Mouse (Mus musculus) midbrain, embryonic 14.5 days (tissue): ENCODE results near the gene Senp6. TPM values are rescaled to one million over a fixed set of nuclear protein-coding genes. Genes with fewer than 3 reads are reported as not detected.

Experiments used
- ATAC-seq: fragments of 200-750 bp; cut with Nextera tagmentation; 2 replicates; pipeline ENCODE4 v1.8.0; 2017; ENCODE audit warnings: moderate number of reproducible peaks, moderate library complexity; ENCODE audit not compliant: low FRiP score, low TSS enrichment
- DNase-seq: peaks from one replicate; pipeline ENCODE4 v3.0.0-alpha.2; 2015
- H3K27ac ChIP-seq: fragments of 300-500 bp; sonication (generic); replicated peaks from 2 replicates; pipeline ENCODE4 v1.5.1; 2014; ENCODE audit warnings: mild to moderate bottlenecking, low read depth, low read length, moderate library complexity
- H3K27me3 ChIP-seq: fragments of 300-500 bp; sonication (generic); 2 replicates; pipeline ENCODE4 v1.6.1; 2014; ENCODE audit warnings: low read length, control low read depth, mixed read lengths; ENCODE audit not compliant: control insufficient read depth, insufficient read depth
- H3K36me3 ChIP-seq: fragments of 300-500 bp; sonication (generic); 2 replicates; pipeline ENCODE4 v1.6.1; 2014; ENCODE audit warnings: low read length, control low read depth; ENCODE audit not compliant: control insufficient read depth, insufficient read depth
- H3K4me1 ChIP-seq: fragments of 300-500 bp; sonication (generic); 2 replicates; pipeline ENCODE4 v1.6.1; 2014; ENCODE audit warnings: mild to moderate bottlenecking, antibody characterized with exemption, low read length, control low read depth; ENCODE audit not compliant: control insufficient read depth, insufficient read depth
- H3K4me2 ChIP-seq: fragments of 300-500 bp; sonication (generic); 2 replicates; pipeline ENCODE4 v1.6.1; 2014; ENCODE audit warnings: mild to moderate bottlenecking, low read length, moderate library complexity
- H3K4me3 ChIP-seq: fragments of 300-500 bp; sonication (generic); replicated peaks from 2 replicates; pipeline ENCODE4 v1.5.1; 2014; ENCODE audit warnings: low read depth, low read length
- H3K9ac ChIP-seq: fragments of 300-500 bp; sonication (generic); replicated peaks from 2 replicates; pipeline ENCODE4 v1.6.1; 2014; ENCODE audit warnings: mild to moderate bottlenecking, low read length, moderate library complexity
- H3K9me3 ChIP-seq: fragments of 300-500 bp; sonication (generic); 2 replicates; pipeline ENCODE4 v1.6.1; 2016; ENCODE audit warnings: low read length, control low read depth, mixed read lengths; ENCODE audit not compliant: control insufficient read depth
- WGBS: fragments of 180-500 bp; shearing (Covaris S2); extraction: QIAGEN DNeasy Blood & Tissue Kit; methylation state at CpG from one replicate; pipeline ENCODE4 v1.1.7; 2014; 5-methylcytosine and 5-hydroxymethylcytosine counted together
- polyA plus RNA-seq: library from polyadenylated mRNA; unstranded; fragments of >200 nt; fragmentation: Nextera tagmentation; extraction: Ambion mirVana; gene quantifications from 2 replicates; pipeline ENCODE4 v1.2.1, GENCODE M21; 2014

Senp6 gene
- polyA plus RNA-seq, 1 experiment from 2014 or later, result 73.4 TPM

DNA sequence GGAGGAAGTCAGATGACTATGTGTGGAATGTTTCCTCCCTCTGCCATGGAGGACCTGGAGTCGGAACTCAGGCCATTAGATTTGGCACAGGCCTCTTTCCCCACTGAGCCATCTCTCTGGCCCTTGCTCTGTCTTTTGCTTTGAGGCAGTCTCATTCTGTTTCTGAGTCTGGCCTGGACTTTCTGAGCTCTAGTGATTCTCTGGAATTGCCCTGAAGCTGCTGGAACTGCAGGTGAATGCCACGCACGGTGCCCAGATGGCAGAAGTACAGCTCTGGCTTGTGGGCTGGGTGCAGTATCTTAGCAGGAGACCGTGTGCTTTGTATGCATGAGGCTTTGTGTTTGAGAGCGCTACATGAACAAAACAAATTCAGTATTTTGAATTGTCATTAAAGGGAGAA is 92.2 kb downstream of the Senp6 start:
- Histone ChIP-seq H3K9ac (no peak overlapping the region), H3K27me3 (peaks cover 4% of the 10 kb centered on the region; the same call in 1 of the 2 replicates), H3K4me2 (no peak overlapping the region), H3K27ac (no peak overlapping the region), H3K36me3 (no peaks in the 10 kb centered on the region), H3K4me3 (no peak overlapping the region), H3K4me1 (no peaks in the 10 kb centered on the region), H3K9me3 (no peaks in the 10 kb centered on the region)
- ATAC-seq, result no peak
- DNase-seq, result no peak
- 88% methylated on average over 5 of the region's 5 CpGs for WGBS

DNA sequence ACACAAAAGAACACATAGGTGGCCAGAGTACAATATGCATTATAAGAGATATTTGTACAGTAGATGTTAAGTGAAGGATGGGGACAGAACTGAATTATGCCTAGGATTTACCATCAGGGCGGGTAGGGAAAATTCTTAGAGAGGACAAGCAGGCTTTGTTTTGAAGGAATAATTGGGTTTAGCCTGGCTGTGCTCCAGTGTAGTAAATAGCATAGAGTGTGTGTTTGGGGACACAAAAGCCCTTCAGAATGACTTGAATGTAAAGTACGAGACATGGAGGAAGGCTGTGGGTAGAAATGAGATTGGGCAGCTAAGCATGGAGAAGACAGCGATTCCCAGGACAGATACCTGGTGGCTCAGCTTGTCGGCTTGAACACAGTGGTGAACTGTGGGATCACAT is 94.7 kb downstream of the Senp6 start:
- ATAC-seq, result no peak
- Histone ChIP-seq H3K4me2 (no peak overlapping the region), H3K36me3 (no peaks in the 10 kb centered on the region), H3K9ac (no peak overlapping the region), H3K9me3 (no peaks in the 10 kb centered on the region), H3K4me1 (peaks cover 4% of the 10 kb centered on the region; the same call in 1 of the 2 replicates), H3K27me3 (peaks cover 4% of the 10 kb centered on the region; the same call in 1 of the 2 replicates), H3K27ac (no peak overlapping the region), H3K4me3 (no peak overlapping the region)
- DNase-seq, result peak; percentile 48
- WGBS, result 69% methylated on average over 4 of the region's 4 CpGs

DNA sequence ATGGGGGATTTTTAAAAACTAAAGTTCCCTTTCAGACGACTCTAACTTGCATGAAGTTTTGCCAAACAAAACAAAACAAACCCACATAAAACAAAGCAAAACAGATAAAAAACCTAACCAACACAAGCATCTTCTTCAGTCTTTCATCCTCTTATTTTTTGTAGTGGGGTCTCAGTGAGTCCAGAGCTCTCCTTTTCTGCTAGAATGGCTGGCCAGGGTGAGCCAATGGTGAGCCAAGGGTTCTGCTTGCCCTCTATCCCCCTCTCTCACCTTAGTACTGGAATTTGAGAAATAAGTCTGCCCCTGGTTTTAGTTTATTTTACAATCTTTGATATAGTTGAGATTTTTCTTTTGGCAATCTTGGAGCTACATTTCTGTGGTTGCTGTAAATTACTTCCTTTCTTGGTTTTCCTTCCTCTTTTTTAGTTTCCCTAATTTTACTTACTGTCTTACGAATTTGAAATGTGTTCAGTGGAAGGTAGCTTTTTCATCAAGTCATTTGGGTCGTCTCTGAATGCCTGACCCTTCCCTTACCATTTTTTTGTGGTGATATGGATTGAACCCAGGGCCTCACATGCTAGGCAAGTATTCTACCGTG is 96.5 kb downstream of the Senp6 start:
- no peaks in the 10 kb centered on the region for H3K36me3 ChIP-seq
- DNase-seq, result no peak
- ATAC-seq, result no peak
- peaks cover 4% of the 10 kb centered on the region; the same call in 1 of the 2 replicates for H3K4me1 ChIP-seq
- no peak overlapping the region for H3K4me3 ChIP-seq
- H3K9ac ChIP-seq, result no peak overlapping the region
- no peak overlapping the region for H3K4me2 ChIP-seq
- WGBS, result 84% methylated on average over 4 of the region's 4 CpGs
- peaks cover 4% of the 10 kb centered on the region; the same call in 1 of the 2 replicates for H3K27me3 ChIP-seq
- H3K27ac ChIP-seq, result no peak overlapping the region
- H3K9me3 ChIP-seq, result no peaks in the 10 kb centered on the region

DNA sequence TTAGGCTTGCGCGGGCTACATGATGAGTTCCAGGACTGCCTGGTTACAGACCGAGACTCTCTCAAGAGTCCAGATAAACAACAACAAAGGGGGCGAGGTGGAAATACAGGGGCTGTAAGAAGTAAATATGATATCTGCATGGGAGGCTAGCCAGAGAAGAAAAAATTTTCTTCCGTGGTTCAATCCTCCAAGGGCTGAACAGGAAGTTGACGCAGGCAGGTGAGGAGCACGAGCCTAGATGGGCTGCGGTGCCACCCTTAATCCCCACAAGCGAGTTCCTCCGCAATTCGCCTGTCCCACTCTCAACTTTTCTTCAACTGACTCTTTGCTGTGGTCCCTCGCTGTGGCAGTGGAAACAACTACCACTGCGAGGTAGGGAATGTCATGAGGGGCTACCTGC is 97.5 kb downstream of the Senp6 start:
- Histone ChIP-seq H3K27me3 (peaks cover 4% of the 10 kb centered on the region; the same call in 1 of the 2 replicates), H3K4me3 (peak overlapping the region; percentile 66), H3K27ac (peak overlapping the region; percentile 77; the same call in 1 of the 2 replicates), H3K9me3 (no peaks in the 10 kb centered on the region), H3K36me3 (no peaks in the 10 kb centered on the region), H3K4me1 (peaks cover 4% of the 10 kb centered on the region; the same call in 1 of the 2 replicates), H3K9ac (peak overlapping the region; percentile 64; the same call in 1 of the 2 replicates), H3K4me2 (peak overlapping the region; percentile 77)
- DNase-seq (no peak), ATAC-seq (no peak)
- 3% methylated on average over 13 of the region's 13 CpGs for WGBS

DNA sequence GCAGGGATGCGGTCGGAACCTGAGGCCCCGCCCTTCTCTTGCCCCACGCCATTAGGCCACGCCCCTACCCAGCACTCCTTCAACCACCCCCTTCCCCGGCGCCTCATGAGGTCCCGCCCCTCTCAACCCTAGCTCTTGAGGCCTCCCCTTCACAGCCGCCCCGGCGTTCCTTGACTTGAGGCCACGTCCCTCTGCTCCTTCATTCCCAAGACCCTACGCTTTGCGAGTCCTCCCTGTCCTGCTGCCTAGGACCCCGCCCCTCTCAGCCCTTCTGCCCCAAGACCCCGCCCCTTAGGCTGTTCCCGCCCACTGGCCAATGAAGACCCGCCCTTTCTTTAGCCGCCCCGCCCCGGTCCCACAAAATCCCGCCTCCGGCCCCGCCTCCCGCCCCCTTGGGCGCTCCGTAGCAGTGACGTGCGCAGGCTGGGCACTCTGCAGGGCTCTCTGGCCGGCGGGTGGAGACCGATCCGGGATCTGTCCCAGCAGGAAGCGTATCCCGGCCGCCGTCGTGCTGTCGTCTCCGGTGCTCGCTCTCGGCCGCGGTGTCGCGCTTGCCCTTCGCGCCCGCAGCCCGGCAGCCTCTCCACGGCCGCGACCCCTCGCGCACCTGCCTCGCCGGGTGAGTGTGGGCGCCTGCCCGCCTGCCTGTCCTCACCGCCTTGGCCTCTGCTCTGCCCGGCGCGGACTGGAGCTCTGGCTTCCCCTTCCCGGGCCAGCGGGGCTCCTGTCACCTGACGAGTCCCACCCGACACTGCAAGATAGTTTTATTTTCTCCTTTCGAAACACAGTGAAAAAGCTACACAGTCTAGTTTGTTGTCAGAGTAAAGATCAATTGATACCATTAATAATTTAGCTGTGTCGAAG is 98.1 kb downstream of the Senp6 start, which contains the start of gene Myo6:
Gene Myo6 (plus strand): TSS at position 421 of the 864 bp plus-strand sequence.
- under 1% methylated on average over 69 of the region's 69 CpGs for WGBS
- DNase-seq, result peak; percentile 95
- no peaks in the 10 kb centered on the region for H3K9me3 ChIP-seq
- H3K36me3 ChIP-seq, result no peaks in the 10 kb centered on the region
- peaks cover 4% of the 10 kb centered on the region; the same call in 1 of the 2 replicates for H3K4me1 ChIP-seq
- ATAC-seq, result peak; percentile 98
- H3K9ac ChIP-seq, result peak within 1 kb of the TSS; percentile 64
- H3K27ac ChIP-seq, result peak within 1 kb of the TSS; percentile 77
- H3K27me3 ChIP-seq, result peaks cover 4% of the 10 kb centered on the region; the same call in 1 of the 2 replicates
- H3K4me2 ChIP-seq, result peak within 1 kb of the TSS; percentile 77
- H3K4me3 ChIP-seq, result peak within 1 kb of the TSS; percentile 66

DNA sequence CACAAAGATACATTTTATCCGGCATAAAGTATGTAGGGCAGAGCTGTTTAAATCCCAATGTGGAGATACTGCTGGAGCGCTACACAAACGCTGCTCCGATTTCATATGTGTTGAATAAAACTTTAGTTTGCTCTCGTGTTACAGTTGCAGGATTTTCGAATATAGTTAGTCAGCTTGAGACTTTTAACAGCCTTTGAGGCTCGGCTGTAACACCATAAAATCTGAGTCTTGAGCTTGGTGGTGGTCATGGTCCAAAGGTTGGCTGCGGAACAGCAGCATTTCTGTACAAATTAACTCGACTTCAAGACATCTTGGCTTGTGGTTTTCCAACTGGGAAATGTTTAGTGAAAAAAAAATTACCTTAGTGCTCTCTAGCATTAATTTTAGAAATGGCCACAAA is 99.0 kb downstream of the Senp6 start:
- Histone ChIP-seq H3K36me3 (no peaks in the 10 kb centered on the region), H3K4me3 (peak overlapping the region; percentile 66), H3K9me3 (no peaks in the 10 kb centered on the region), H3K27me3 (peaks cover 4% of the 10 kb centered on the region; the same call in 1 of the 2 replicates), H3K4me2 (peak overlapping the region; percentile 77), H3K4me1 (peaks cover 4% of the 10 kb centered on the region; the same call in 1 of the 2 replicates), H3K9ac (no peak overlapping the region), H3K27ac (no peak overlapping the region)
- DNase-seq (peak; percentile 28), ATAC-seq (no peak)
- WGBS, result 54% methylated on average over 9 of the region's 9 CpGs

DNA sequence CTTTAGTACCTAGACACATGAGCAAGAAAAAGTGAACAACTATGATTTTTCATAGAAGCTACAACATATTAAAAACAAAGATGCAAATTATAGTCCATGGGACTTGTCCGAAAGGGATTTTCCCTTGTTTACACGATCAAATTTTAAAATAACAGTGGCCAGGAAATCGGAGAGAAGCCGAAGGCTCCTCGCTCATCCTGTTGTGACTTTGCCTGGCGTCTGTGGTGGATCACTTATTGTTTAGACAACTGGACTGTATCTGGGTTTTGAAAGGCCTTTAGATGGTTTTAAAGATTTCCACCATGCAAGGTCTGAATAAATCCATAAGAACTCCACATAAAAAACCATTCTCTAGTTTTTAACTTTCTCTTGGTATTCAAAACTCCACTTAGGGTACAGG is 99.7 kb downstream of the Senp6 start:
- Histone ChIP-seq H3K27ac (no peak overlapping the region), H3K4me3 (no peak overlapping the region), H3K9ac (no peak overlapping the region), H3K4me1 (peaks cover 4% of the 10 kb centered on the region; the same call in 1 of the 2 replicates), H3K9me3 (no peaks in the 10 kb centered on the region), H3K4me2 (peak overlapping the region; percentile 77; the same call in 1 of the 2 replicates), H3K36me3 (no peaks in the 10 kb centered on the region), H3K27me3 (peaks cover 4% of the 10 kb centered on the region; the same call in 1 of the 2 replicates)
- 88% methylated on average over 6 of the region's 6 CpGs for WGBS
- ATAC-seq, result no peak
- DNase-seq, result no peak

DNA sequence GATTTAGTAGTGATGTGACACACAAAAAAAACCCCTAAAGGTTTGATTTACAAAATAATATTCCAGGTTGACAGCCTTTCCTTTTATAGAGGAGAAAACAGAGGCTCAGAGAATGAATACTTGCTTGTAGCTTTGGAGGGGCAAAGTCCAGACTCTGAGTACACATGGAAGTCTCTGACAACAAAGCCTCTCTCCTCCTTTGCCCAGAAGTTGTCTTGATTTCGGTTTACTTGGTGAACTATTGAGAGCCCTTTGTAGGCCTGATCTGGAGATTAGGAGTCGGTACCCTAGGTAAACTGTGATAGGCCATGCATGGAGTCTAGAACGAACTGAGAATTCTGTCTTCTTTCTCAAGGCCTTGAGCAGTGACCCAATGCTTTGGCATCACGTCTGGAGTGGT is 100.4 kb downstream of the Senp6 start:
- Histone ChIP-seq H3K9ac (no peak overlapping the region), H3K4me2 (no peak overlapping the region), H3K27me3 (peaks cover 4% of the 10 kb centered on the region; the same call in 1 of the 2 replicates), H3K27ac (no peak overlapping the region), H3K4me1 (peaks cover 4% of the 10 kb centered on the region; the same call in 1 of the 2 replicates), H3K36me3 (no peaks in the 10 kb centered on the region), H3K4me3 (no peak overlapping the region), H3K9me3 (no peaks in the 10 kb centered on the region)
- DNase-seq (no peak), ATAC-seq (no peak)
- 71% methylated on average over 4 of the region's 4 CpGs for WGBS
